Mouse (Mus musculus) thymus, postnatal 0 days (tissue): ENCODE results near the gene Gramd4. TPM values are rescaled to one million over a fixed set of nuclear protein-coding genes. Genes with fewer than 3 reads are reported as not detected.
A peak's percentile ranks its signal among the peaks of the same experiment; 100 is the strongest.
"Not testable (repeated sequence)": the region's sequence is repeated elsewhere in the genome, so short reads cannot be mapped to it uniquely, and the experiment has no call there.

Experiments
- DNase-seq: peaks from one replicate; pipeline ENCODE4 v3.0.0-alpha.2; 2015; ENCODE audit warnings: low spot score
- polyA plus RNA-seq: library from polyadenylated mRNA; unstranded; fragments of >200 nt; fragmentation: Nextera tagmentation; extraction: Ambion mirVana; gene quantifications from 2 replicates; pipeline ENCODE4 v1.2.1, GENCODE M21; 2015

Gene Gramd4
- polyA plus RNA-seq, 1 experiment from 2014 or later: 14.8 TPM

DNA sequence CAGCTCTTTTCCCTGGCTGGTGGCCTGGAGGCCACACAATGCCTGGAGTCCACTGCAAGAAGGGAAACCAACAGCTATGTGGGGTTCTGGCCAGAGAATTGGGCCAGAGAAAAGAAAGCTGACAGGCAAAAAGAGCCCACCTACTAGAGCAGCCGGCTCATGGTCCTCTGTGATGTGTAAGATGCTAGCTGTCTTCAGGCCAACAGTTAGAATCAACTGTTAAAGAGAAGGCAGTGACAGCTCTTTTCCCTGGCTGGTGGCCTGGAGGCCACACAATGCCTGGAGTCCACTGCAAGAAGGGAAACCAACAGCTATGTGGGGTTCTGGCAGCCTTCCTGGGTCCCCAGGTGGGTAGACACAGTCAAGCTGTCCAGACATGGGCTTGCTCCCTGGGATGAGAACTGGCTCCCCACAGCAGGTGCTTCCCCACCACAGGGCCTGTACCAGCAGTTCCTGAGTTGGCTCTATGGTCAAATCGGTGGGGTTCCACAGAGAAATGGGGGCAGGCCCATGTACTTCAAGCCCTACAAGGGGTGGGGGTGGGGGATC lies 120.3 kb downstream of the Gramd4 start:
- DNase-seq: not testable (repeated sequence)

DNA sequence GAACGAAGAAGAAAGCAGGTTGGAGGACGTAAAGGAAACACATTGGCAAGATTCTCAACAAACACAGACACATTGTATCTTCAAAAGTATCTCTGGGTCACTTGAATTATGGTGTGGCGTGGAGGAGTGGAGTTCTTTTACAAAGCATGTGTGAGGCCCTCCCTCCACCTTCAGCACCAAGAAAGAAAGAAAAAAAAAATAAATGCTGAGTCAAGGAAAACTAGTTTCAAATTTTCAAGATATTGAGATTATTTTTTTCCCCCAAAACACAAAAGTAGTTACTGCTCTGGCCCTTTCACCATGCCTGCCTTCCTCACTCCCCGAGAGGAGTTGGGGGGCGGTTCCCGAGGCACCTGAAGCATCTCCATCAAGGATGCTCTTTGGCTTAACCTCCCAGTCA lies 121.1 kb downstream of the Gramd4 start:
- no peak for DNase-seq

DNA sequence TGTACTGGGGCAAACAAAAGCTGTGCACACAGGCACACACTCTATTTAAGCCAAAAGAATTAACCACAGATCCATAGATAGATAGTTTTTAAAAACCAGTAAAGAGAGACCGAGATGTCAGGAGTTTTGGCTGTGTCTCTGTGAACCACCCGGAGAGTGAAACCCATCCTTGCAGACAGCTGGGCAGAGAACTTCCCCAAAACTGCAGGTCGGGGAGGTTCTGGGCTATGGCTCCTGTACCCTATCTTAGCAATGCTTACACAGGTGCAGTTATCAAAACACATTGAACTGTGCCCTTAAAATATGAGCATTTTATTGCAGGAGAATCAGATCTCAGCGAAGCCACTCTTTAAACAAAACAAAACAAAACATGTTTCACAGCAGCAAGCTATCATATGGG lies 122.9 kb downstream of the Gramd4 start:
- DNase-seq: peak; percentile 60

DNA sequence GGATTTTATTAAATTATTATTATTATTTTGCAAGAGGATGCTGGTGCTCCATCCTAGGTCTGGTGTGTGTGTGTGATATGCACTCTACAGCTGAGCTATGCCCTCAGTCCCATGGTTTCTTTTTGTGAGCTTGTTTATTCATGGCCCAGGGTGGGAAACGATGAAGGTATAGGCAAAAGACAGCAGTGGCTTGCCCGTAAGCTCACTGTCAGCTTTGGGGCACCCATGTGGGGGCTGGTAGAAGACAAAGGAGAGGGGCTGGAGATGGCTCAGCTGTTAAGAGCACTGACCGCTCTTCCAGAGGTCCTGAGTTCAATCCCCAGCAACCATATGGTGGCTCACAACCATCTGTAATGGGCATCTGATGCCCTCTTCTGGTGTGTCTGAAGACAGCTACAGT lies 123.8 kb downstream of the Gramd4 start:
- not testable (repeated sequence) for DNase-seq

DNA sequence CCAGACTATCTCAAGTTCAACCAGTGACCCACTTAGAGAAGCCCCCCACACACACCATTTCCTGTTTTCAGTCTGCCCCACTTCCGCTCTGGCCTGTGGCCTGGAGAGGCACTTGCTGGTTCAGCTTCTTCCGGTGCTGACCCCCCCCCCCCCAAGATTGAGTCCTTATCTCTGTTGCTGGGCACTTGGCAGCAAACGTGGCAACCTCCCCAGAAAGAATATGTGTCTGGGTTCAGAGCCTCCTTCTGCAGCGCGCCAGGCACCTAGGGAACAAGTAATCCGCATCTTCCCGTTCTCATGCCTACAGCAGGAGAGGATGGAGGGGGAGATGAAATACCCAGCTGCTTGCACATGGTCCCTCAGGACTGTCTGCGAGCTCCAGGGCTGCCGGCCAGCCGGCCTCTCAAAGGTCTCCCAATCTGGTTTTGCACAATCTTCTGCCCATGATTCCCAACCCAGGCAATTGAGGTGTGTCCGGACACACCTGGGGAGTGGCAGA lies 124.5 kb downstream of the Gramd4 start:
- DNase-seq: peak; percentile 85

DNA sequence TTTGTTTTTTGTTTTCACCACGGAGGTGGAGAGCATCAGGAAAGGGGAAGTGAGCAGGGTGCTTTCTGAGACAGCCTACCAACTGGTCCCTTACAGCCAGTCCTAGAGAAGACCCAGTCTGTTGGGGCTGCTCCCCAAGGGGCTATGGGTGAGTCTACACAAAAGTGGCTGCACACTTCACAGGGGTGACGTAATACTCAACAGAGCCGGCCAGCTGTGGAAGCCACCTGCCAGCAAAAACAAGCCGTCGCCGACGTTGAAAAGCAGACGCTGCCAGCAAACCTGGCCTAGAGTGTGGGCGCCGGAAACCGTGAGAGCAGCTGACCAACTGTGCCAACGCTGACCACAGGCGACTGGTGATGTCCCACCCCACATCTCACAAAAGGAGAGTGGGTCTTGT lies 125.2 kb downstream of the Gramd4 start:
- DNase-seq: peak; percentile 92

DNA sequence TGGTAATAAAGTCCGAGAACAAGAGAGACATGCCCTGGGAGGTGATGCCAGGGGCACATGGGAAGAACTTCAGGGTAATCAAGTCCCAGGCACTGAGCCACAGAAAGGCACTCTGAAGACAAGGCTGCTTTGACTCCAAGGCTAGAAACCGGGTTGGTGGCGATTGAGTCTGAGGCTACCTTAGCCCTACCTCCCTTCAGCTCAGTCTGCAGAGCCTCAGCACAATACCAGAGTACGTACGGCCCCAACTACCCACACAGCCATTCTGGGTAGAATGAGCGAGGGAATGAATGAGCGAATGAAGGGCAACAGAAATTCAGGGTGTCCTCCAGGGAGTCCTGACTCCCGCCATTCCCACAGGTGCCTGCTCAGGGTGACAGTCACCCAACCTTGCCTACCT lies 126.0 kb downstream of the Gramd4 start:
- DNase-seq: peak; percentile 64

DNA sequence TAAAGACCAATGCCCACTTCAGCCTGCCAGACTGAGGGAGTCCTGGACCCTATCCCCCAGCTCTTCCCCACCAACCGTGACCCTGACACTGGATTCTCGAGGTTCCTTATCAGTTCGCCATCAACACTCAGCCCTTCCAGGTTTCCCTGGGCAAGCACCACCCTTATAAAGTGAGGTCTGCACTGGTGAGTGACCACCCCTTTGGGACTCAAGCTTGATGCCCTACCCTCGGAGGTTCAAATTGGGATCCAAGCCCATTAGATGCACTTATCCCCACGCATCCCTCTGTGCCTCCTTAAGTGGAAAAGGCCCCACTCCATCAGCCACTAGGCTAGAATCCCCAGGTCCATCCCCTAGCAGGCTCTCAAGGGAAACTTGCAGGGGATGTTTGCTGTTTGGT lies 126.6 kb downstream of the Gramd4 start:
- no peak for DNase-seq

DNA sequence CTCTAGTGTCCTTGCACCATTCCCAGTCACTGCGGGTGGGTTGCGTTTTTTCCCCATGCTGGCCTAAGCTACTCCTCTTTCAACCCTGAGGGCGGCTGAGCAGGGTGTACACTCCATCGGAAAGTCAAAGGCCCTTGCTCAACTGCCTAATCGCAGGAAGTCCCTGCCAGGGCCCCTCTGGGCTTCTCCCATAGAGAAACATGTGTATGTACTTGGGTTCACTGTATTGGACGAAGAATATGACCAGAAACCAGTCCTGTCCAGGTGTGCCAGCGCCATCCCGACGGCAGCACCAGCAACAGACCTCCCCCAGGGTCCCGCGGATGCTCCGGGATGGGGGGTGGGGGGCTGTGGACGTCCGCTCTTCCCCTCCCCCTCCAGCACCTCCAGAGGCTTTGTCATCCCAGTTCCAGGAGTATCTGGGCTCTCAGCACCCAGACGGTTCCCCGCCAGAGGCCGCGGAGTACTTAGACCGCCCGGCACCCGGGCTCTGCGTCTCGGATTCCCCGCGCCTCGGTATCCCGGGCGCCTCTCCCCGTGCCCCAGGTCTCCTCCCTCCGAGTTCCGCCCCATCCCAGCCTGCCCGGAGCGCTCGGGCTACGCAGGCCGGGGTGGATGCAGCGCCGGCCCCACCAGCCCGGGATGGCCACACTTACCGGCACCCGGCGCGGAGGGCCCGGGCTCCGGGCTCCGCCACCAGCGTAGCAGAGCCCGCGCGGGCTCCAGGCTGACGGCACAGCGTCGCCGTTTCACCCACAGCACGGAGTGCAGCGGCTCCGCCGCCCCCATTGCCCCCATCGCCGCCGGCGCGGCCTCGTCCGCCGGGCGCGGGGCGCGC lies 127.6 kb downstream of the Gramd4 start:
- peak; percentile 56 for DNase-seq

DNA sequence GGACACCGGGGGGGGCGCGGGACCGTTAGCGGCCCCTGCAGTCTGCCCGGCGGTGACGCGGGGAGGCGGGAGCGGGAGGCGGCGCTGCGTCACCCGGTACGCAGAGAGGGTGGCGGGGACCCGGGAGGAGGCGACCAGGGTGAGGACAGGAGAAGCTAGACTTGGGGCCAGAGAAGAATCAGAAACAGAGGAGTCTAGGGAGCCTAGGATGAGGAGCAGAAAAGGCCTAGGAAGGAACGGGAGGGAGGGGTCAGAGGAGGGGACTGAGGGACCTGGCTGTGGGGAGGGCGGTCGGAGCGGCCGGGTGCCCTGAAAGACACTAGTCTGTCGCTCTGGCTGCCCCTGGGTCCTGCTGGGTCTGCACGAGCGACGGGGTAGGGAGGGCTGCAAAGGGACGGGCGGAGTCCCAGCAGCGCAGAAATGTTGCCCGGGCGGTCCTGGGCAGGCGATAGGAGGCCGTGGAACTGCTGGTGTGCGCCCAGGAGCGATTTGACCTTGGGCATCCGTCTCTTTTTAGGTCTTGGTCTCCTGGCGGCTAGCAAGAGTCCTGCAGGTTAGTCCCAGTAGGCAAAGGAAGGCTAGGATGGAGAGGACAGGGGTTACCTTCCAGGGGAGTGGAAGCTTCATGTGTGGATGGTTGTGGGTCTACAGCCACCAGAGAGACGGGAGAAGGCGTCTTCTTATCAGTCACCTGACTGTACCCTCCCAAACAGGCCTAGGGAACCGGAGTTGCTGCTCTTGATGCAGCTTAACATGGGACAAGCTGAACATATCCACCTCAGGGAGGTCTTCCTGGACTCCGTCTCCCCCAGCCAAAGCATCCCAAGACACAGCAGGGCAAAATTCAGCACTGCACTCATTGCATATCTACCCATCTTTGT lies 128.4 kb downstream of the Gramd4 start, which contains the start of gene Cerk:
Cerk (minus strand) TSS at position 453 of the 881 bp plus-strand sequence.
- DNase-seq: peak; percentile 71

DNA sequence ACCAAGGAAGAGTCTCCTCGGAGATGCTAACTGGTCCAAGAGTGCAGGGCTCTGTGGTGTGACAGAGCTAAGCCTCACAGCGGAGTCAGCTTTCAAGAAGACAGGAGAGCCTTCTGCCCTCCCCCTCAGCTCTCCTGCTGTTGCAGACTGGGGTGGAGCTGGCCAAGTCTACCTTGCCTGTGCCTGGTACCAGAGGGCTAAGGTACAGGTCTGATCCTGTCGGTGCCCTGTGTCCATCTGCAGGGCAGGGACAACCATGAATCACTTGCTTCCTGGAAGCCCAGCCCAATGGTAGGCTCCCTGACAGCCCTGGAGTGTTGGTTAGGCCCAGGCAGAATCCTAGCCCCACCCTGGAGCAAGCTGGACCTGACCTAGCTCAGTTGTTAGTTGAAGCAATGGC lies 129.2 kb downstream of the Gramd4 start:
- no peak for DNase-seq

Other genes with a start within 250 kb of the Gramd4 start
- gene Cdpf1, start 246.0 kb upstream of the Gramd4 start, polyA plus RNA-seq: 62.3 and 62.9 TPM in 2 replicates
- gene Pkdrej, start 236.0 kb upstream of the Gramd4 start, polyA plus RNA-seq: 0.01 and 0.03 TPM in 2 replicates
- 8.1 and 10.1 TPM in 2 replicates for gene Ttc38, start 225.4 kb upstream of the Gramd4 start, polyA plus RNA-seq
- gene Gtse1, start 197.9 kb upstream of the Gramd4 start, polyA plus RNA-seq: 27.0 and 27.4 TPM in 2 replicates
- 33.9 and 34.3 TPM in 2 replicates for gene Trmu, start 178.4 kb upstream of the Gramd4 start, polyA plus RNA-seq
- gene Celsr1, start 23.9 kb upstream of the Gramd4 start, polyA plus RNA-seq: 2.9 and 3.6 TPM in 2 replicates
- gene Cerk, start 128.4 kb downstream of the Gramd4 start, polyA plus RNA-seq: 54.4 and 64.4 TPM in 2 replicates
- 19.8 and 21.0 TPM in 2 replicates for gene Tbc1d22a, start 156.8 kb downstream of the Gramd4 start, polyA plus RNA-seq